In genomic region chr13:51644829-51645789, GRCm38 (mm10) we compare ENCODE assay signal across 8 mouse cellular contexts. TPM values are rescaled to one million over a fixed set of nuclear protein-coding genes. Genes with fewer than 3 reads are reported as not detected.
A peak's percentile ranks its signal among the peaks of the same experiment; 100 is the strongest.
DNase-seq lines count a peak whose midpoint lies in the region; ATAC-seq and TF ChIP-seq lines count a peak whose summit lies in the region.

Cks2 (plus strand) TSS chr13:51645232.

- DNase-seq in ZHBTc4 (ENCODE audit: low read depth, low spot score): peak; percentile 100
- DNase-seq in gastrocnemius, adult 2 months: peak; percentile 96
- peak; percentile 99 for DNase-seq in hindbrain, postnatal 0 days (ENCODE audit: low spot score)
- peak; percentile 94 to 96 for DNase-seq in left cerebral cortex, adult 2 months (ENCODE audit: extremely low spot score in 1 of 2, low spot score in 2 of 2)
- peak; percentile 99 for DNase-seq in right cerebral cortex, adult 2 months (ENCODE audit: low spot score in 2 of 2)
- DNase-seq in urinary bladder, postnatal 14 days (ENCODE audit: low spot score): peak; percentile 97

- peak; percentile 90 for ATAC-seq in common myeloid progenitor, adult 5-6 weeks (replicated peaks; ENCODE audit: low read depth, poor library complexity, severe bottlenecking)
- peak; percentile 99 for ATAC-seq in hindbrain, postnatal 0 days
- peak; percentile 90 for ATAC-seq in megakaryocyte, adult 5-6 weeks (ENCODE audit: poor library complexity, severe bottlenecking)

- under 1% methylated on average over 82 of the region's 83 CpGs for WGBS in hindbrain, postnatal 0 days

- no peaks in the 10 kb centered on the region for H3K27me3 ChIP-seq in hindbrain, postnatal 0 days (ENCODE audit: insufficient read depth, low read length)

- H3K9me3 ChIP-seq in hindbrain, postnatal 0 days (ENCODE audit: low read length): no peaks in the 10 kb centered on the region

- H3K4me2 ChIP-seq in hindbrain, postnatal 0 days (ENCODE audit: low read depth, low read length): peak within 1 kb of the TSS; percentile 95

- peak within 1 kb of the TSS; percentile 94 for H3K4me3 ChIP-seq in gastrocnemius, adult 2 months
- peak within 1 kb of the TSS; percentile 71 for H3K4me3 ChIP-seq in hindbrain, postnatal 0 days (ENCODE audit: low read length)
- H3K4me3 ChIP-seq in left cerebral cortex, adult 2 months: peak within 1 kb of the TSS; percentile 74

- H3K9ac ChIP-seq in hindbrain, postnatal 0 days (replicated peaks; ENCODE audit: low read length): peak within 1 kb of the TSS; percentile 53

- no peaks in the 10 kb centered on the region for H3K36me3 ChIP-seq in hindbrain, postnatal 0 days (ENCODE audit: insufficient read depth, low read length)

- no peak for TF ChIP-seq CTCF in gastrocnemius, adult 2 months (IDR thresholded peaks at IDR 0.05)
- peak; percentile 14; the same call in 1 of the 2 replicates for TF ChIP-seq CTCF in hindbrain, postnatal 0 days (IDR thresholded peaks at IDR 0.05; ENCODE audit: low read depth)
- TF ChIP-seq CTCF in left cerebral cortex, adult 2 months (IDR thresholded peaks at IDR 0.05): no peak

- intact Hi-C loops in gastrocnemius, adult 2 months (cut with DNase I): no loop called here
- intact Hi-C loops in left cerebral cortex, adult 2 months (cut with DNase I): loop anchor here (10.0 kb wide), 1 partner anchor 540 kb away; the partner anchor contains the start of gene Spin1

- peaks cover 3% of the 10 kb centered on the region; the same call in 1 of the 2 replicates for H3K4me1 ChIP-seq in hindbrain, postnatal 0 days (ENCODE audit: insufficient read depth, low read length)

- H3K27ac ChIP-seq in gastrocnemius, adult 2 months: peak within 1 kb of the TSS; percentile 86
- H3K27ac ChIP-seq in hindbrain, postnatal 0 days: peak within 1 kb of the TSS; percentile 32; the same call in 1 of the 2 replicates
- H3K27ac ChIP-seq in left cerebral cortex, adult 2 months: peak within 1 kb of the TSS; percentile 89

RNA-seq across cellular contexts. Expression of gene Cks2, which starts in this region (rescaled TPM):
- 260 and 278 TPM in 2 replicates for total RNA-seq in common myeloid progenitor, adult 5-6 weeks (2017)
- not detected for total RNA-seq in gastrocnemius, adult 2 months (2021)
- 40.0 and 41.0 TPM in 2 replicates for total RNA-seq in hindbrain, postnatal 0 days (2014; rRNA removed)
- 58.6 and 69.4 TPM in 2 replicates for polyA plus RNA-seq in hindbrain, postnatal 0 days (2015; fragmentation: Nextera tagmentation; extraction: Ambion mirVana)
- total RNA-seq in left cerebral cortex, adult 2 months (2021): 1 to 10 TPM; 1.4 to 1.7 TPM
- 282 and 302 TPM in 2 replicates for total RNA-seq in megakaryocyte, adult 5-6 weeks (2015)
- total RNA-seq in megakaryocyte, adult 5-6 weeks (2017): 143 and 170 TPM in 2 replicates

Comparison
In these comparisons a context has a peak if more than half of its experiments do, and no peak if none do; other contexts are left out.
1. Peak in every context shown above with its lines: DNase-seq, ATAC-seq, H3K4me3 ChIP-seq and H3K27ac ChIP-seq.
2. RNA of gene Cks2 (total RNA-seq): 143 to 302 TPM in megakaryocyte, adult 5-6 weeks, 260 to 278 TPM in common myeloid progenitor, adult 5-6 weeks and 40.0 to 41.0 TPM in hindbrain, postnatal 0 days; 1.4 to 1.7 TPM in left cerebral cortex, adult 2 months and not detected in gastrocnemius, adult 2 months; every median in the first group is over 10 times any median in the second.
3. Peak in DNase-seq, H3K4me3 ChIP-seq and H3K27ac ChIP-seq in gastrocnemius, adult 2 months; RNA of the gene not detected or under 1 TPM.
4. H3K27ac ChIP-seq: peak in every context shown above with its lines; median percentile 89 in left cerebral cortex, adult 2 months; 86 in gastrocnemius, adult 2 months; 32 in hindbrain, postnatal 0 days.